Mouse (Mus musculus): ENCODE data around the gene Zfp961.

Zfp961 gene

GRCm38 (mm10) chr8:71960483-71960882, 9.6 kb downstream of the Zfp961 start:
- ATAC-seq (ENCODE audit: insufficient number of reproducible peaks, low FRiP score, low TSS enrichment): no peak

- ATAC-seq (ENCODE audit: insufficient number of reproducible peaks, low FRiP score, low TSS enrichment): no peak
These were observed 11.0 kb downstream of the Zfp961 start for GRCm38 (mm10) chr8:71961796-71962195.

GRCm38 (mm10) chr8:71964051-71964450, 13.2 kb downstream of the Zfp961 start:
- no peak for ATAC-seq (ENCODE audit: insufficient number of reproducible peaks, low FRiP score, low TSS enrichment)

- ATAC-seq (ENCODE audit: insufficient number of reproducible peaks, low FRiP score, low TSS enrichment): no peak
These were observed 14.3 kb downstream of the Zfp961 start for GRCm38 (mm10) chr8:71965166-71965565.

- no peak for ATAC-seq (ENCODE audit: insufficient number of reproducible peaks, low FRiP score, low TSS enrichment)
These were observed 15.6 kb downstream of the Zfp961 start for GRCm38 (mm10) chr8:71966411-71966810.

- ATAC-seq (ENCODE audit: insufficient number of reproducible peaks, low FRiP score, low TSS enrichment): no peak
These were observed 16.4 kb downstream of the Zfp961 start for GRCm38 (mm10) chr8:71967261-71967660.

GRCm38 (mm10) chr8:71968100-71968499, 17.3 kb downstream of the Zfp961 start:
- ATAC-seq (ENCODE audit: insufficient number of reproducible peaks, low FRiP score, low TSS enrichment): no peak

GRCm38 (mm10) chr8:71968636-71969035, 17.8 kb downstream of the Zfp961 start:
- no peak for ATAC-seq (ENCODE audit: insufficient number of reproducible peaks, low FRiP score, low TSS enrichment)

- peak; percentile 49; the same call in 1 of the 2 replicates for ATAC-seq (ENCODE audit: insufficient number of reproducible peaks, low FRiP score, low TSS enrichment)
These were observed 21.1 kb downstream of the Zfp961 start for GRCm38 (mm10) chr8:71971945-71972344.

- no peak for ATAC-seq (ENCODE audit: insufficient number of reproducible peaks, low FRiP score, low TSS enrichment)
These were observed 23.4 kb downstream of the Zfp961 start for GRCm38 (mm10) chr8:71974211-71974610.

- no peak for ATAC-seq (ENCODE audit: insufficient number of reproducible peaks, low FRiP score, low TSS enrichment)
These were observed 30.2 kb downstream of the Zfp961 start for GRCm38 (mm10) chr8:71981032-71981431.

GRCm38 (mm10) chr8:71981456-71981855, 30.6 kb downstream of the Zfp961 start:
- ATAC-seq (ENCODE audit: insufficient number of reproducible peaks, low FRiP score, low TSS enrichment): no peak

GRCm38 (mm10) chr8:71984601-71985000, 33.8 kb downstream of the Zfp961 start:
- no peak for ATAC-seq (ENCODE audit: insufficient number of reproducible peaks, low FRiP score, low TSS enrichment)

GRCm38 (mm10) chr8:71988110-71988866, 37.5 kb downstream of the Zfp961 start:
- peak; percentile 96 for ATAC-seq (ENCODE audit: insufficient number of reproducible peaks, low FRiP score, low TSS enrichment)

- peak; percentile 42; the same call in 1 of the 2 replicates for ATAC-seq (ENCODE audit: insufficient number of reproducible peaks, low FRiP score, low TSS enrichment)
These were observed 38.2 kb downstream of the Zfp961 start for GRCm38 (mm10) chr8:71988867-71989599.

GRCm38 (mm10) chr8:71999434-71999833, 48.6 kb downstream of the Zfp961 start:
- no peak for ATAC-seq (ENCODE audit: insufficient number of reproducible peaks, low FRiP score, low TSS enrichment)

GRCm38 (mm10) chr8:72000223-72000622, 49.4 kb downstream of the Zfp961 start:
- ATAC-seq (ENCODE audit: insufficient number of reproducible peaks, low FRiP score, low TSS enrichment): no peak

GRCm38 (mm10) chr8:72002942-72003341, 52.1 kb downstream of the Zfp961 start:
- no peak for ATAC-seq (ENCODE audit: insufficient number of reproducible peaks, low FRiP score, low TSS enrichment)

- ATAC-seq (ENCODE audit: insufficient number of reproducible peaks, low FRiP score, low TSS enrichment): no peak
These were observed 55.1 kb downstream of the Zfp961 start for GRCm38 (mm10) chr8:72005912-72006311.

- no peak for ATAC-seq (ENCODE audit: insufficient number of reproducible peaks, low FRiP score, low TSS enrichment)
These were observed 55.9 kb downstream of the Zfp961 start for GRCm38 (mm10) chr8:72006763-72007162.

- ATAC-seq (ENCODE audit: insufficient number of reproducible peaks, low FRiP score, low TSS enrichment): no peak
These were observed 57.4 kb downstream of the Zfp961 start for GRCm38 (mm10) chr8:72008134-72008641.
